Mouse (Mus musculus) CH12.LX (cell line): Measurements from ENCODE around the gene Ugt1a10.
"Not testable (repeated sequence)": the region's sequence is repeated elsewhere in the genome, so short reads cannot be mapped to it uniquely, and the experiment has no call there.

Experiments used
- BHLHE40 ChIP-seq: IDR thresholded peaks from 2 replicates; pipeline ENCODE4 v1.6.1; 2011; ENCODE audit warnings: mild to moderate bottlenecking, low read depth, low read length, improper control_type of control experiment
- CTCF ChIP-seq, 2 experiments: IDR thresholded peaks in 1 of 2; conservative IDR thresholded peaks in 1 of 2; 2 replicates each; pipeline ENCODE4 v1.5.1; 2011 to 2012; ENCODE audit warnings: low read depth in 2 of 2, low read length in 2 of 2, improper control_type of control experiment in 1 of 2, inconsistent platforms in 1 of 2, mild to moderate bottlenecking in 1 of 2, moderate library complexity in 1 of 2
- ELF1 ChIP-seq: IDR thresholded peaks from 2 replicates; pipeline ENCODE4 v1.6.1; 2014; ENCODE audit warnings: low read depth, mild to moderate bottlenecking, inconsistent platforms, low read length, improper control_type of control experiment
- EP300 ChIP-seq: IDR thresholded peaks from 2 replicates; pipeline ENCODE4 v1.6.1; 2011; ENCODE audit warnings: low read length, improper control_type of control experiment
- HCFC1 ChIP-seq: IDR thresholded peaks from 2 replicates; pipeline ENCODE4 v1.6.1; 2012; ENCODE audit warnings: low read depth, mild to moderate bottlenecking, inconsistent platforms, low read length, improper control_type of control experiment
- JUND ChIP-seq: conservative IDR thresholded peaks from 2 replicates; pipeline ENCODE4 v1.6.1; 2011; ENCODE audit warnings: low read depth, low read length, improper control_type of control experiment
- MAFK ChIP-seq: IDR thresholded peaks from 2 replicates; pipeline ENCODE4 v1.6.1; 2011; ENCODE audit warnings: low read length, improper control_type of control experiment; ENCODE audit not compliant: insufficient replicate concordance
- NELFE ChIP-seq: IDR thresholded peaks from 2 replicates; pipeline ENCODE4 v1.6.1; 2011; ENCODE audit warnings: low read depth, low read length, improper control_type of control experiment
- RCOR1 ChIP-seq: conservative IDR thresholded peaks from 2 replicates; pipeline ENCODE4 v1.6.1; 2012; ENCODE audit warnings: low read depth, mild to moderate bottlenecking, inconsistent platforms, low read length, improper control_type of control experiment
- UBTF ChIP-seq: IDR thresholded peaks from 2 replicates; pipeline ENCODE4 v1.6.1; 2012; ENCODE audit warnings: low read depth, mild to moderate bottlenecking, inconsistent platforms, low read length, improper control_type of control experiment, moderate library complexity

- TF ChIP-seq BHLHE40; NELFE; CTCF (conservative IDR thresholded peaks at IDR 0.05 in 1 of 2, IDR thresholded peaks at IDR 0.05 in 1 of 2; ENCODE audit: low read depth in 2 of 2, low read length in 2 of 2); UBTF; HCFC1; ELF1; RCOR1; MAFK; EP300; JUND: not testable (repeated sequence)
Measured at GRCm38 (mm10) chr1:88043044-88043443, 12.1 kb upstream of the Ugt1a10 start.
